Mouse (Mus musculus): ENCODE results near the gene Rpl36.
"Not testable (repeated sequence)": the region's sequence is repeated elsewhere in the genome, so short reads cannot be mapped to it uniquely, and the experiment has no call there.

Rpl36 gene

GRCm38 (mm10) chr17:56608699-56609098, 4.5 kb upstream of the Rpl36 start:
- DNase-seq (ENCODE audit: low read depth, low spot score) = no peak

DNA sequence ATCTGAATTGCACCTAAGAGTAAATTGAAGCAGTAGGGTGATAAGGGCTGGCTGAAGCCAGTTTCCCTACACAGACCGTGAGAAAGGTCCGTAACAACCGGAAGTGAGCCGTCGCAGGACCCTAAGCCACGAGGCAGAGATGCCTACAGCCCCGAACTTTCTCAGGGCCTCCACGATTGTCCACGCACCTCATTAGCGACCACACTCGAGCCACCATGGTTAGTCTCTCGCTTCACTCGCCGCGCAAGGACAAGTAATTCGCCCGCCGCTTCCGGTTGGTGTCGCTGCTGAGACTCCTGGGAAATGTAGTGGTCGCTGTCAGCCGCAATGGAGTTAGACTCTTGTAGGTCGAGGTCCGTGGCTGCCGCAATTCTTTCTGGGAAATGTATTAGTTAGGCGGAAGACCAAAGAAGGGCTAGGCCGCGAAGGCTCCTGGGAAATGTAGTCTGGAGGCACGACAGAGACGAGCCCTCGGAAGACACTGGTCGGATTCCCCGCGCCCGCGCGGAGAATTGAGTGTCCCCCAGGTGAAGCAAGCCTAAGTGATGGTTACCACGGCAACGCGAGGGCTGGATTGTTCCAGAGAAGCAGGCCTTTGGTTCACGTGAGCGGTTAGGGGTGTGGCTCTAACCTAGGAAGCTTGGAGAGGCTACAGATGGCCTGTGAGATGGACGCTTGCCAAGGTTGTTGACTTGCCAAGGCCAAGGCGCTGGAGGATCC, 3.6 kb upstream of the Rpl36 start, which contains the start of gene 2410015M20Rik:
Gene 2410015M20Rik, minus strand, starts transcription at position 320 of the 720 bp plus-strand sequence.
- peak; percentile 95 for DNase-seq (ENCODE audit: low read depth, low spot score)

DNA sequence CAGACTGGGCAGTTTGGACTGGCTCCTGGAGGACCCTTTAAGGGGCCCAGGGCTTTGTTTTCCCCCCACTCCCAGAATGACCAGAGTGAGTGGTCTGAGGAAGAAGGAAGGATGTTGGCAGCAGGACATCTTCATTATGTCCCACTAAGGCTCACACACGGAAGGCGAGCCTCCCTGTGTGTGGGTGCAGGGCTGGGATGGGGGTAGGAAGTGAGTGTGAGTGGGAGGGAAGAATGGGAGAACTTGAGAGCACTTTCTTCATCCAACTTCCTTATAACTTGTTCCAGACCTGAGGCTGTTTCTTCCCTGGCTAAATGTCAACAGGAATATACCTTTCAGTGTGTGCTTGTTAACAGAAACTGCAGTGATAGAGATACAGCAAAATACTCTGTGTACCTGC, 1.9 kb upstream of the Rpl36 start:
- no peak for DNase-seq (ENCODE audit: low read depth, low spot score)

GRCm38 (mm10) chr17:56611861-56612564, 1.2 kb upstream of the Rpl36 start:
- no peak for DNase-seq (ENCODE audit: low read depth, low spot score)

GRCm38 (mm10) chr17:56612565-56612939, 664 bp upstream of the Rpl36 start:
- DNase-seq (ENCODE audit: low read depth, low spot score) = not testable (repeated sequence)

- not testable (repeated sequence) for DNase-seq (ENCODE audit: low read depth, low spot score)
Measured at GRCm38 (mm10) chr17:56613893-56614292, 677 bp downstream of the Rpl36 start.

DNA sequence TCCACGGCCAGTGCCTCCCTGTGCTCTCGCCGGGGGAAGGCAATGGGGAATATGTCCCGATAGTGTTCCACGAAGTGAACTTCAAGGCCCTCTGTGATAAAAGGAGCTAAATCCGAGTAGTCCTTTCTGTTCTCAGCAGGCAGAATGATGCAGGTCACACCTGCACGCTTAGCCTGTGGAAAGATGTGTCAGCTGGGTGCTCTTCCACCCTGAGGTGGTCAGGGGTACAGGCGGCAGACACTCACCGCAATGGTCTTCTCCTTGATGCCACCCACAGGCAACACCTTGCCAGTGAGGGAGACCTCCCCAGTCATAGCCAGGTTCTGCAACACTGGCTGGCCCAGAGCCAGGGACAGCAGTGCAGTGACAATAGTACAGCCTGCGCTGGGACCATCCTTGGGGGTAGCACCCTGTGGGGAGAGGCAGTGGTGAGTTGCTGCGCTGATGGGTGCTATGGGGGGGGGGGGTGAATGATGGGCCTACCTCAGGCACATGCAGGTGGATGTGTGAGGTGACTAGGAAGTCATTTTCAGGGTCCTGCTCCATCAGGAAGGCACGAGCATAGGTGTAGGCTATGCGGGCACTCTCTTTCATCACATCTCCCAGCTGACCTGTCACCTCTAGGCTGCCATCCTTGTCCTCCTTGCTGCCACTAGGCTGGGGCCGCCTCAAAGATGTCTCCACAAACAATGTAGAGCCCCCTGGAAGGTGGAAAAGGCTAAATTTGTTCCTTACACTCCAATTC, 1.3 kb downstream of the Rpl36 start:
- no peak for DNase-seq (ENCODE audit: low read depth, low spot score)

DNA sequence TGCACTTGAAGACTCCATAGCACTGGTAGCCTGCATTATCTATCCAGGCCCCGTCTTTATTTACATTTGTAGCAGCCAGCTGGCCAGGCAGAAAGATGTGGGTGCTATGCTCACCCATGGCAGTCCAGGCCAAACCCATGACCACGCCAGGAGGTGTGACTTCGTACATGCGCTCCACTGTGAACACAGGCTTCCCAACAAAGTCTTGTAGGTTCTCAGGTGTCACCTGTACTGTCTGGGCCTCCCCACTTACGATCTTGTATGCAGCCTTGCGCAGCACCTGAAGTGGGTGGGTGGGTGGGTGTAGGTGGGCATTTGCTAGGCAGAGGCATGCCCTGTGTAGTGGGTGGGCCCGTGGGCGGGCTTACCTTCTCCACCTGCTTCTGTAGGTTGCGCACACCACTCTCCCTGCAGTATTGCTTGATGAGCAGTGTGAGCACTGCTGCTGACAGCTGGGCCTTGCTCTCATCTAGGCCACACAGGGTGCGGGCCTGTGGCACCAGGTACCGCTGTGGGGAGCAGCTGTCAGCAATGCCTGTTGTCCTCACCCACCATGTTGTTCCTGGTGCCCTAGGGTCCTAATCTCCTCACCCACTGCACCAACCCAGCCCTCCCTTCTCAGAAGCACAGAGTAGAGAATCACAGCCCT, 2.0 kb downstream of the Rpl36 start:
- DNase-seq (ENCODE audit: low read depth, low spot score) = no peak

DNA sequence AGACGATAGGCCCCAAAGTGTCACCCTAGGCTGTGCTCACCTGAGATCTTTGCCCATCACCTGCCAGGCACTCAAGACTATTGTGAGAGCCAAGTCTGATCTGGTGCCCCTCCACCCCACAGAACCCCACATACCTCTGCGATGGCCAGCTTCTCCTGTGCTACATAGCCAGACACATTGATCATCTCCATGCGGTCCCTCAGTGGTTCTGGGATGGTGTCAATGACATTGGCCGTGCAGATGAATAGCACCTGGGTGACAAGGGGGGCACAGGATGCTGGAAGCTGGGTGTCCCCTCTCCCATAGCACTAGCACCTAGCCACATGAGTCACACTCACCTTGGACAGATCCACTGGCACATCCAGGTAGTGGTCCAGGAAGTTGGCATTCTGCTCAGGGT, 2.6 kb downstream of the Rpl36 start:
- DNase-seq (ENCODE audit: low read depth, low spot score) = no peak

- no peak for DNase-seq (ENCODE audit: low read depth, low spot score)
Measured at GRCm38 (mm10) chr17:56616725-56617124, 3.5 kb downstream of the Rpl36 start.

DNA sequence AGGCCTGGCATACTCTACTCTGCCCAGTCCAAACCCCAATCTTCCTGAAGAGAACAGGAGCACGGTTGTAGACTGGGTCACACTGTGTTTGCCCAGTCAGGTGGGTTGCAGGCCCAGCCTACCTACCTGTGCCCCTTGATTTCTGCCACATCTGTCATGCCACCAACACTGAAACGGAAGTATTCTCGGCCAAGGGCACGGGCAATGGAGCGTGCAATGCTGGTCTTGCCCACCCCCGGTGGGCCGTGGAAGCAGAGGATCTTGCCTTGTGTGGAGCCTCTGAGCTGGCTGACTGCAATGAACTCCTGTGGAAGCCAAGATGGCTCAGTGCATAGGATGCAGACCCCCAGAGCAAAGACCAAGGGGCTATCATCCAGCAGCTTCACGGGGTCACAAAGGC, 4.4 kb downstream of the Rpl36 start:
- no peak for DNase-seq (ENCODE audit: low read depth, low spot score)

- DNase-seq (ENCODE audit: low read depth, low spot score) = no peak
Measured at GRCm38 (mm10) chr17:56625495-56625894, 12.3 kb downstream of the Rpl36 start.

DNA sequence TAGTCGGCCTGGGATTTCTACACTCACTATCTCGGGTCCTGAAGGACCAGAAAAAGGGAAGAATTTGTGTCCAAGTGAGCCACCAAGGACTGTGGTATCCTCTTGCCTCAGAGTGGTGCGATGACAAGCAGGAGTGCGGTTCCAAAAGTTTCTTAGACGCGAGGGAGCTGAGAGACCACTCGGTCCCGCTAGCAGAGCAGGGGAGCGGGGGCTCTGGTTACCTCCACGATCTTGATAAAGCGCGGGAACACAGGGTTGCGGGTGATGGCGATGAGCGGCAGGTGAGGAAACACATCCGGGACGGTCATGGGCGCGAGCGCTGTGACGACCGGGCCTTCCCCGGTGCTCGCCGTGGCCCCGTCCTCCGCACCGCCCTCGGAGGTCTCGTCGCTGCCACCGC, 13.0 kb downstream of the Rpl36 start:
- no peak for DNase-seq (ENCODE audit: low read depth, low spot score)

GRCm38 (mm10) chr17:56626754-56627470, 13.7 kb downstream of the Rpl36 start, which contains the start of gene Lonp1:
TSS of gene Lonp1 (minus strand) at chr17:56626887.
- peak; percentile 95 for DNase-seq (ENCODE audit: low read depth, low spot score)

- peak; percentile 34 for DNase-seq (ENCODE audit: low read depth, low spot score)
Measured at GRCm38 (mm10) chr17:56627530-56628277, 14.5 kb downstream of the Rpl36 start, which contains the start of gene Catsperd. TSS of gene Catsperd (plus strand) at chr17:56628143.

GRCm38 (mm10) chr17:56629800-56630781, 16.9 kb downstream of the Rpl36 start:
- DNase-seq (ENCODE audit: low read depth, low spot score) = not testable (repeated sequence)

- DNase-seq (ENCODE audit: low read depth, low spot score) = no peak
Measured at GRCm38 (mm10) chr17:56631807-56632206, 18.6 kb downstream of the Rpl36 start.

DNA sequence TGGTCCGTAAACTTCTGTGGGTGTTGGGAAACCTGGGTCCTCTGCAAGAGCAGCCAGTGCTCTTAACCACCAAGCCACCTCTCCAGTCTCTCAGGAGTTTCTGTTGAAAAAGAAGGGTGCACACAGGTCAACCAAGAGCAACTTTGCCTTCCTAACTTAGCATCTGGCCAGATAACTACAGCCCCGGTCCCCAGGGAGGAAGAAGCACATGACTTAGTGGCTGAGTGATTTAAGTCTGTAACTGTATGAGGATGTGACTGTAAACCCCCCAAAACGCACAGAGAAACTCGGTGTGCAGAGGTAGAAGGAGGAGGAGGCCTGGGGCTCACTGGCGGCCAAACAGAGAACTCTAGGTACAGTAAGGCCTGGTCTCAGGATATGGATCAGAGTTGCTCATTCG, 20.8 kb downstream of the Rpl36 start:
- DNase-seq (ENCODE audit: low read depth, low spot score) = no peak

- no peak for DNase-seq (ENCODE audit: low read depth, low spot score)
Measured at GRCm38 (mm10) chr17:56643237-56643636, 30.0 kb downstream of the Rpl36 start.
